Mouse (Mus musculus) kidney, adult 10 weeks (tissue): Measurements from ENCODE around the gene Gm4871. TPM values are rescaled to one million over a fixed set of nuclear protein-coding genes. Genes with fewer than 3 reads are reported as not detected.

Source experiments
- polyA plus RNA-seq: library from polyadenylated mRNA; stranded (reverse); fragments of 350-450 nt; fragmentation: Illumina TruSeq; extraction: RNeasy Lipid Tissue Mini Kit (QIAGEN cat#74804); gene quantifications from one replicate; pipeline ENCODE4 v1.2.3, GENCODE M21; 2014; ENCODE audit warnings: low read depth, low replicate concordance

The Gm4871 gene
- not detected for polyA plus RNA-seq

GRCm38 (mm10) chr5:145032391-145032790 lies at the start of gene Gm4871:
Gene Gm4871 (minus strand): TSS chr5:145032754.

DNA sequence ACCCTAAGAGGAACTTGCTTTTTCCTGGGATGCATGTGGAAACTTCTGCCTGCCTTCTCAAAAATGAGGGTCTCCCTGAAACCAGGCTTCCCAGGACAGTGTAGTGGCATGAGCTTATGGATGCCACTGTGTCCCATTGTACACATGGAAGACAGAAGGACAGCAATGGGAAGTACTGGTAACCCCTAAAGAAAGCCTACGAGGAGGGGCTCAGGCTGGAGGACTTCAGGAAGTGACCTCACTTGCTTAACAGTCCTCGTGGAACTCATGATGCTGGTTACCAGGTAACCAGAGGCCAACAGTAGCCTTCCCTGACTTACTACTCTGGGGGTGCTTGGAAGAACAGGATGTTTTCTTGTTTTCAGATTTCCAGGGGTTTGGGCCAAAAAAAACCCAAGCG lies 10.1 kb upstream of the Gm4871 start, which contains the start of gene 1700018F24Rik:
1700018F24Rik (plus strand) TSS at position 301 of the 400 bp plus-strand sequence.

Other genes with a start within 250 kb of the Gm4871 start
- 4.9 TPM for gene Smurf1, start 66.9 kb downstream of the Gm4871 start, polyA plus RNA-seq
- not detected for gene 1700018F24Rik, start 10.2 kb upstream of the Gm4871 start, polyA plus RNA-seq
- gene Arpc1a, start 51.1 kb upstream of the Gm4871 start, polyA plus RNA-seq: 18.7 TPM
- gene Kpna7, start 51.3 kb upstream of the Gm4871 start, polyA plus RNA-seq: not detected
- gene Arpc1b, start 81.5 kb upstream of the Gm4871 start, polyA plus RNA-seq: 11.2 TPM
- gene Pdap1, start 107.5 kb upstream of the Gm4871 start, polyA plus RNA-seq: 23.8 TPM
- gene Bud31, start 107.6 kb upstream of the Gm4871 start, polyA plus RNA-seq: 230 TPM
- gene Ptcd1, start 134.4 kb upstream of the Gm4871 start, polyA plus RNA-seq: 1.3 TPM
- 1.3 TPM for gene Cpsf4, start 134.5 kb upstream of the Gm4871 start, polyA plus RNA-seq
- gene Atp5j2, start 159.3 kb upstream of the Gm4871 start, polyA plus RNA-seq: 33.4 TPM
- 1.8 TPM for gene Zkscan14, start 169.1 kb upstream of the Gm4871 start, polyA plus RNA-seq
- gene Zkscan5, start 171.8 kb upstream of the Gm4871 start, polyA plus RNA-seq: 7.6 TPM
- 77.8 TPM for gene Zfp655, start 199.0 kb upstream of the Gm4871 start, polyA plus RNA-seq
- gene Zscan25, start 247.7 kb upstream of the Gm4871 start, polyA plus RNA-seq: not detected